Mouse (Mus musculus) brain, embryonic 14.5 days (tissue): ENCODE data around the gene Sema4b.

Experiments
- CTCF ChIP-seq: fragments of 200-500 bp; IDR thresholded peaks from 2 replicates; pipeline ENCODE4 v1.5.1; 2012; ENCODE audit warnings: inconsistent platforms, mild to moderate bottlenecking, moderate library complexity, borderline replicate concordance; ENCODE audit not compliant: insufficient read depth, insufficient read length; ENCODE audit errors: extremely low read depth
- POLR2A ChIP-seq: fragments of 200-500 bp; IDR thresholded peaks from 2 replicates; pipeline ENCODE4 v1.6.1; 2012; ENCODE audit warnings: mild to moderate bottlenecking, inconsistent platforms, borderline replicate concordance; ENCODE audit not compliant: poor library complexity, insufficient read depth, insufficient read length, severe bottlenecking; ENCODE audit errors: extremely low read depth

- TF ChIP-seq POLR2A (no peak), CTCF (no peak)
These were observed 5.6 kb upstream of the Sema4b start for GRCm38 (mm10) chr7:80181078-80181477.
